Mouse (Mus musculus): ENCODE data around the gene Brs3.
A peak's percentile ranks its signal among the peaks of the same experiment; 100 is the strongest.

The Brs3 gene

DNA sequence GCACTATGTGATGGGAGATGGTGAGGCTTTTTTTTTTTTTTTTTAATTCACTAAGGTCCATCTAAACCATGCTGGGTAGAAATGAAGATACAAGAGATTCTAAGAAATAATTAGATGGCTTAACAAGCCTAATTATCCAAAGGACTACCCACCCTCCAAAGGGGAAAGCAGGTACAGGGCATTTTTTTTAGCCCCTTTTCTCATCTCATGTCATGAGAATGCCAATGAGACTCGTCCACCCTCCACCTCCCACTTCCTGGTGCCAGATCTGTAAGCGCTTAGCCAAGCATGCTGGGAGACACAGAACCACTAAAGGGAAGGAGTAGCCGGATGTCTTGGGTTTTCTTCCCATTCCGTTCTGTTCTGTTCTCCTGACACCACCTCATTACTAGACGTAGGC lies at the start of gene Brs3:
Brs3 (plus strand) TSS at position 301 of the 400 bp plus-strand sequence.
- no peak for DNase-seq (ENCODE audit: low spot score)

DNA sequence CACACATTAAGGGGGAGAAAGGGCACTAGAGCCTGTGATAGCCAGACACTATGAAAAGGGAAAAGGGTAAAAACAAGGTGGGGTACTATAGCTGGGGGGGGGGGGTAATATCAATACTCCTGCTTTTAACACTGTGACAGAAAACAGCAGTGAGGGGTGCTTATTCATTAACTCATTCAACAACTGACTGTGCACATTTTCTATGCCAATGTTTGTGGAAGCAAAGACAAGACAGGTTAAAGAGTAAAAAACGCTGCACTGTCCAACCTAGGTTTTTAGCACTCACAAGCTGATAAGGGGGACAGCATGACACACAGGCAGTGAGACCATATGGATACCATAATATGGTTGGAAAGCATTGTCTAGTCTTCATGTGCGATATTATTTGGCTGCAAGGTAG lies 30.0 kb upstream of the Brs3 start:
- no peak for DNase-seq (ENCODE audit: low spot score)

DNA sequence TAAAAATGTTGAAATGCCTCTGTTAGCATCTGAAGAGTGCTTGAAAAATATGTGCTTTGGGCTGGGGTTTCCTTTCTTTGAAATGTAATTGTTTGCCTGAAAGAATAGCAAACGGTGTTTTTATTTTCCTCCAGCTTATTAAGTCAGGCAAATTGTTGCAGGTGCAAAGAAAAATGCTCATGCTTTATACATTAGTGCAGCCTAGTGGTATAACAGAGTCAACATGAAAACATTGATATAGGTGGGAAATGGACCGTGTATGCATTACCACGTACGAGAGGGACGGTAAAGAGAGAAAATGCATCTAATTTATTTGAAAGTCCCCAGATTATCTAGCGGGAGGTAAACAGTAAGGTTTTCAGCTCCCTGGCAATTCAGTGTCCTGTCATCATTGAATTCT lies 995 bp downstream of the Brs3 start:
- DNase-seq (ENCODE audit: low spot score) = no peak

- DNase-seq (ENCODE audit: low spot score) = no peak
Measured at GRCm38 (mm10) chrX:57052848-57053173, 9.9 kb downstream of the Brs3 start.

DNA sequence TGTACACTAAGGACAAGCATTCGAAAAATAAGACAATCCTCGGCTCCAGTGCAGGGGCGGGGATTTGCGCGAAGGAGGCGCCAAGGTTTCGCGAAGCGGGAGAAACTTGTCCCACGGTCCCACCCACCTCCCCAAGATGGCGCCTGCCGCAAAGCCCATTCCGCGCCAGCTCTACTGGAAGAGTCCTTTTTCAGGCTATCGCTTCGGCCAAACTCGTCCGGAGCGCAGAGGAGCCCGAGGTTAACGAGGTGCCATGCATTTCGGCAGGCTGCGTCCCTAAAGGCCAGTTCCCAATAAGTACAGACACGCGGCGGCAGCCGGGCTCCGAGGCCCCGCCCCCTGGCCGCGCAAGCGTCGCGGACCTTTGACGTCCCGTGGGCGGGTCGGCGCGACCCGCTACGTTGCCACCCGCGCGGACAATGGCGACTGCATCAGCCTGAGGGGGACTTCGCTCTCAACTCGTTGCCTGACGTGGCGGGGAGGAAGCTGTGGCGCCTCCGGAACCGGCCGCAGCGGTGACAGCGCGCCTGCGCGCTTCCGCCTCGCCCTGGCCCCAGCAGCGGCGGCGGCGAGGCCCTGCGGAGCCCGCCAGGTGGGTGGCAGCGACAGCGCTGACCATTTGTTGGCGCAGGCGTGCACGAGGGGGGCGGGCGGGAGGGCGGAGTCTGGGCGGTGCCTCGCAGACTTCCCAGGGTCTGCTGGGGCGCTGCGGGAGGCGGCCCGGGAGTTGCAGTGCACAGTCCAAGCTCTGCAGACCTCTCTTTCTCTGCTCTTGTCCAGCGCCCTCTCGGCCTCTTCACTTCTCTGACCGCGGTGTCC lies 10.5 kb downstream of the Brs3 start, which contains the start of gene Htatsf1:
Htatsf1 (plus strand) TSS at position 410 of the 819 bp plus-strand sequence.
- peak; percentile 75 for DNase-seq (ENCODE audit: low spot score)

DNA sequence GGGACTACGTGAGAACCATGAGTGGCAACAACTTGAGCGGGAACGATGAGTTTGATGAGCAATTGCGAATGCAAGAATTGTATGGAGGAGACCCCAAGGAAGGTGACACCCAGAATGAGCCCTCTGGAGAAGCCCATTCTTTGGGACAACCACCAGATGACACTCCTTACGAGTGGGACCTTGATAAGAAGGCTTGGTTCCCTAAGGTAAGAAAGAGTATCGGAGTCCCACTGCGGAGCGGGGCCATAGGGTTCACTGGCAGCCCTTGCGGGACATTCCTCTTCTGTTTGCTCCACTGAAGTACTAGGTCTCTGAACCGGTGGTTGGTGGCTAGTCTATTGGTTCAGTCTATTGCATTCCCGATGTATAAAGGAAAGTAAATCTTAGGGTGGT lies 11.1 kb downstream of the Brs3 start:
- no peak for DNase-seq (ENCODE audit: low spot score)

DNA sequence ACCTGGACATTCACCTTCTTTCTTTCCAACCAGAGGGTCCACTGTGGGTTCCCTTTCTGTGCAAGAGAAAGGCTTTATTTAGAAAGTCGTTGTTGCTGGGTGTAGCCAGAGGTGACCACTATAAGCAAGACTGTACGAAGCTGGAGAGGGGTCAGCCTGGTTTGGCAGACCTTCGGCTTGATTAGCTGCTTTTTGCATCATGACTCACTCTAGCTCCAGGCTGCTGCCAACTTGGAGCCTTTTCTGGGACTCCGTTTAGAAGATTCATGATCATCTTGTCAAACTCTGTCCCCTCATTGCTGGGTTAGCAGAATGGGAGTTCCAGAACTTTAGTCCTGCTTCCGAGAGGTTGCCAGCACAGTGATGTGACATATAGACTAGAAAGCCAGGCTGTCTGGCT lies 38.6 kb downstream of the Brs3 start:
- DNase-seq (ENCODE audit: low spot score) = no peak

GRCm38 (mm10) chrX:57087806-57088205 lies 44.9 kb downstream of the Brs3 start, which contains the start of gene Vgll1:
Vgll1 (plus strand) TSS chrX:57088106.
- DNase-seq (ENCODE audit: low spot score) = no peak
